Comparison of ENCODE assay signal across 9 mouse cellular contexts in genomic region chr12:85219905-85220290, GRCm38 (mm10). TPM values are rescaled to one million over a fixed set of nuclear protein-coding genes. Genes with fewer than 3 reads are reported as not detected.
DNase-seq lines count a peak whose midpoint lies in the region; ATAC-seq lines count a peak whose summit lies in the region.
"Had no signal": no experiment of that assay in that cellular context is flagged by ENCODE, and none has a peak within 500 bp of the region (broad histone marks: within the 10 kb centered on the region; RNA-seq: fewer than 3 reads in every experiment).

No protein-coding gene starts in this region.

- 3% methylated on average over 12 of the region's 12 CpGs for WGBS in hindbrain, embryonic 11.5 days
- WGBS in liver, embryonic 16.5 days (ENCODE audit: insufficient replicate concordance), result 2% methylated on average over 12 of the region's 12 CpGs

- no peaks in the 10 kb centered on the region for H3K4me1 ChIP-seq in hindbrain, embryonic 11.5 days (replicated peaks; ENCODE audit: control insufficient read depth, insufficient read depth, low read length)
- peaks cover 18% of the 10 kb centered on the region for H3K4me1 ChIP-seq in liver, embryonic 16.5 days (ENCODE audit: control insufficient read depth, low read depth, low read length)

- DNase-seq in adrenal gland, postnatal 14 days, result peak; percentile 56
- no peak for DNase-seq in adrenal gland, adult (ENCODE audit: inconsistent age in 2 of 2, low spot score in 1 of 2)
- peak; percentile 68 for DNase-seq in A20 (ENCODE audit: low read depth, low spot score)
- peak; percentile 42 for DNase-seq in c-Kit-positive CD71-positive TER-119-positive erythroid progenitor cells, embryonic 14.5 days (ENCODE audit: low spot score)
- DNase-seq in hindbrain, embryonic 11.5 days (ENCODE audit: low spot score), result no peak
- peak; percentile 40 for DNase-seq in splenic B cell, adult 2 months (ENCODE audit: low read depth, low spot score)
- no peak for DNase-seq in right cerebral cortex, postnatal 4 days

- peak overlapping the region; percentile 89 for H3K4me3 ChIP-seq in hindbrain, embryonic 11.5 days (ENCODE audit: low read depth, low read length)
- H3K4me3 ChIP-seq in liver, embryonic 16.5 days (ENCODE audit: low read depth, low read length), result peak overlapping the region; percentile 97

- peak overlapping the region; percentile 73 for H3K9ac ChIP-seq in hindbrain, embryonic 11.5 days (ENCODE audit: low read depth, low read length)
- peak overlapping the region; percentile 88 for H3K9ac ChIP-seq in liver, embryonic 16.5 days (ENCODE audit: low read depth, low read length)

- ATAC-seq in hindbrain, embryonic 11.5 days (ENCODE audit: low FRiP score), result no peak
- ATAC-seq in liver, embryonic 16.5 days (ENCODE audit: low read depth), result no peak

- peak overlapping the region; percentile 93 for H3K4me2 ChIP-seq in hindbrain, embryonic 11.5 days (replicated peaks; ENCODE audit: low read depth, low read length)
- H3K4me2 ChIP-seq in liver, embryonic 16.5 days (ENCODE audit: low read depth, low read length), result peak overlapping the region; percentile 86

- 0 out of 2 replicates have a peak, but pooled peaks cover 3% of the 10 kb centered on the region for H3K36me3 ChIP-seq in hindbrain, embryonic 11.5 days (ENCODE audit: control insufficient read depth, insufficient read depth, low read length)
- H3K36me3 ChIP-seq in liver, embryonic 16.5 days (ENCODE audit: control insufficient read depth, insufficient read depth), result peaks cover 22% of the 10 kb centered on the region
- peaks cover 4% of the 10 kb centered on the region for H3K36me3 ChIP-seq in splenic B cell, adult 2 months (ENCODE audit: control insufficient read depth, insufficient read depth, low read length, poor library complexity, severe bottlenecking)

- no peaks in the 10 kb centered on the region for H3K27me3 ChIP-seq in hindbrain, embryonic 11.5 days (ENCODE audit: control insufficient read depth, insufficient read depth, low read length)
- H3K27me3 ChIP-seq in liver, embryonic 16.5 days (ENCODE audit: control insufficient read depth, insufficient read depth, low read depth, low read length), result no peaks in the 10 kb centered on the region
- no peaks in the 10 kb centered on the region for H3K27me3 ChIP-seq in splenic B cell, adult 2 months (ENCODE audit: control insufficient read depth, insufficient read depth, low read length, poor library complexity, severe bottlenecking)
- H3K27me3 ChIP-seq: Patski had no signal

- H3K27ac ChIP-seq in hindbrain, embryonic 11.5 days (ENCODE audit: low read depth, low read length), result no peak overlapping the region
- H3K27ac ChIP-seq in liver, embryonic 16.5 days (ENCODE audit: low read length), result peak overlapping the region; percentile 75

- H3K9me3 ChIP-seq in hindbrain, embryonic 11.5 days (ENCODE audit: control insufficient read depth, low read length), result no peaks in the 10 kb centered on the region
- H3K9me3 ChIP-seq in liver, embryonic 16.5 days (replicated peaks; ENCODE audit: control insufficient read depth, low read length), result no peaks in the 10 kb centered on the region

RNA-seq across cellular contexts. Expression of gene Eif2b2, which starts 0.6 kb away (rescaled TPM):
- 69.7 and 79.3 TPM in 2 replicates for total RNA-seq in adrenal gland, postnatal 14 days (2021)
- 90.0 and 103 TPM in 2 replicates for polyA plus RNA-seq in hindbrain, embryonic 11.5 days (2014; fragmentation: Nextera tagmentation; extraction: Ambion mirVana)
- polyA plus RNA-seq in liver, embryonic 16.5 days (2015; fragmentation: Nextera tagmentation; extraction: Ambion mirVana), result 31.7 and 31.8 TPM in 2 replicates

RNA-seq across cellular contexts. Expression of gene Pgf, which starts 42.3 kb away (rescaled TPM):
- 0.85 and 1.2 TPM in 2 replicates for total RNA-seq in adrenal gland, postnatal 14 days (2021)
- 5.4 and 7.8 TPM in 2 replicates for polyA plus RNA-seq in hindbrain, embryonic 11.5 days (2014; fragmentation: Nextera tagmentation; extraction: Ambion mirVana)
- polyA plus RNA-seq in liver, embryonic 16.5 days (2015; fragmentation: Nextera tagmentation; extraction: Ambion mirVana), result 0.55 and 0.57 TPM in 2 replicates

RNA-seq across cellular contexts. Expression of gene Mlh3, which starts 50.5 kb away (rescaled TPM):
- total RNA-seq in adrenal gland, postnatal 14 days (2021), result 9.3 and 11.3 TPM in 2 replicates
- polyA plus RNA-seq in hindbrain, embryonic 11.5 days (2014; fragmentation: Nextera tagmentation; extraction: Ambion mirVana), result 7.7 and 8.4 TPM in 2 replicates
- polyA plus RNA-seq in liver, embryonic 16.5 days (2015; fragmentation: Nextera tagmentation; extraction: Ambion mirVana), result 2.2 and 2.3 TPM in 2 replicates

Comparison
In these comparisons a context has a peak if more than half of its experiments do, and no peak if none do; other contexts are left out.
1. DNase-seq: peak in adrenal gland, postnatal 14 days (single experiment), A20 (single experiment), c-Kit-positive CD71-positive TER-119-positive erythroid progenitor cells, embryonic 14.5 days (single experiment) and splenic B cell, adult 2 months (single experiment); none in adrenal gland, adult (0 of 2), hindbrain, embryonic 11.5 days (single experiment) and right cerebral cortex, postnatal 4 days (single experiment).